15 mouse cellular contexts compared by ENCODE assay signal in the genomic region with DNA sequence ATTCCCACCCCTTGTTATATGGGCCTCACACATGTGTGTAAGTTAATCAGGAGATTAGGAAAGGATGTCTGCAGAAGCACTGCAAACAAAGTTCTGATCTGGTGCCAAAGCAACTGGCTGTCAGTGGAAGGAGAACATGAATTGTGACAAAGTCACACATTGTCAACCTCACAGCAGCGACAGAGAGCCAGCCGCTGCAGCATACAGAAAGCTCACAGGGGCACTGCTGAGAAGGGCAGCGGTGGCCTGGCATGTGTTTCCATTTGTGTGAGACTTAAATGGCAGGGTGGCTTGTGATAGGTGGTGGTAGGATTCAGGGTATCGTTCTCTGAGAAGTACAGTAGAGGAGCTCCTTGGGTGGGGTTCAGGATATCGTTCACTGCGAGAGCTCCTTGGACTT.
DNase-seq lines count a peak whose midpoint lies in the region; ATAC-seq and TF ChIP-seq lines count a peak whose summit lies in the region.
"Had no signal": no experiment of that assay in that cellular context is flagged by ENCODE, and none has a peak within 500 bp of the region (broad histone marks: within the 10 kb centered on the region; RNA-seq: fewer than 3 reads in every experiment).

No protein-coding gene starts in this region.

- H3K4me2 ChIP-seq in hindbrain, embryonic 16.5 days (ENCODE audit: low read length), result no peak overlapping the region; the same call in 1 of the 2 replicates
- H3K4me2 ChIP-seq in intestine, postnatal 0 days (replicated peaks; ENCODE audit: low read depth), result no peak overlapping the region
- H3K4me2 ChIP-seq: liver, embryonic 11.5 days; midbrain, embryonic 15.5 days had no signal

- no peak for TF ChIP-seq CTCF in intestine, postnatal 0 days (IDR thresholded peaks at IDR 0.05; ENCODE audit: low read depth)

- no peaks in the 10 kb centered on the region for H3K27me3 ChIP-seq in hindbrain, embryonic 16.5 days (replicated peaks; ENCODE audit: control insufficient read depth, insufficient read depth, low read length)
- H3K27me3 ChIP-seq in hindbrain, embryonic 10.5 days (ENCODE audit: insufficient read depth, poor library complexity, severe bottlenecking), result no peaks in the 10 kb centered on the region
- H3K27me3 ChIP-seq in intestine, postnatal 0 days (replicated peaks; ENCODE audit: control insufficient read depth, insufficient read depth, low read length), result no peaks in the 10 kb centered on the region
- H3K27me3 ChIP-seq: midbrain, embryonic 15.5 days had no signal

- H3K27ac ChIP-seq in hindbrain, embryonic 16.5 days (ENCODE audit: low read depth, low read length), result peak overlapping the region; percentile 17; the same call in 1 of the 2 replicates
- H3K27ac ChIP-seq in hindbrain, embryonic 10.5 days, result no peak overlapping the region
- no peak overlapping the region for H3K27ac ChIP-seq in intestine, postnatal 0 days (ENCODE audit: low read depth, low read length)
- H3K27ac ChIP-seq: midbrain, embryonic 15.5 days had no signal

- H3K9ac ChIP-seq in hindbrain, embryonic 16.5 days (ENCODE audit: low read depth, low read length), result no peak overlapping the region
- H3K9ac ChIP-seq in intestine, postnatal 0 days (ENCODE audit: low read depth, low read length), result no peak overlapping the region
- H3K9ac ChIP-seq: midbrain, embryonic 15.5 days had no signal

- H3K4me3 ChIP-seq in hindbrain, embryonic 16.5 days (ENCODE audit: low read length), result no peak overlapping the region
- no peak overlapping the region for H3K4me3 ChIP-seq in hindbrain, embryonic 10.5 days
- H3K4me3 ChIP-seq in intestine, postnatal 0 days (ENCODE audit: low read depth, low read length), result no peak overlapping the region
- H3K4me3 ChIP-seq: midbrain, embryonic 15.5 days had no signal

- intact Hi-C loops in heart, postnatal 36 days (cut with DNase I), result no loop called here
- intact Hi-C loops in heart, postnatal 14 days (cut with DNase I), result no loop called here

- peak; percentile 7 to 15 for DNase-seq in heart, adult 18-20 months
- no peak for DNase-seq in heart, postnatal 36 days
- DNase-seq in hindbrain, embryonic 10.5 days (ENCODE audit: low spot score), result no peak
- peak; percentile 11 for DNase-seq in lung, postnatal 10 days
- no peak for DNase-seq in lung, adult 18-20 months
- peak; percentile 7 to 10 for DNase-seq in heart, postnatal 14 days
- DNase-seq: adrenal gland, adult 2 months; cerebellum, adult 9-10 months; kidney, adult 11 months; kidney, postnatal 25 days; thymus, postnatal 25 days had no signal

- 63% methylated on average over 6 of the region's 6 CpGs for WGBS in hindbrain, embryonic 16.5 days
- WGBS in hindbrain, embryonic 10.5 days, result 84% methylated on average over 6 of the region's 6 CpGs
- 75% methylated on average over 6 of the region's 6 CpGs for WGBS in intestine, postnatal 0 days

- no peaks in the 10 kb centered on the region for H3K36me3 ChIP-seq in hindbrain, embryonic 16.5 days (ENCODE audit: control insufficient read depth, insufficient read depth, low read length)
- no peaks in the 10 kb centered on the region for H3K36me3 ChIP-seq in hindbrain, embryonic 10.5 days
- H3K36me3 ChIP-seq in intestine, postnatal 0 days (ENCODE audit: control insufficient read depth, insufficient read depth), result 0 out of 2 replicates have a peak, but pooled peaks cover 9% of the 10 kb centered on the region
- H3K36me3 ChIP-seq: midbrain, embryonic 15.5 days had no signal

- peak; percentile 70 for ATAC-seq in hindbrain, embryonic 16.5 days
- no peak for ATAC-seq in intestine, postnatal 0 days
- ATAC-seq: midbrain, embryonic 15.5 days had no signal

- H3K9me3 ChIP-seq in hindbrain, embryonic 16.5 days (ENCODE audit: control insufficient read depth, low read length), result no peaks in the 10 kb centered on the region
- no peaks in the 10 kb centered on the region for H3K9me3 ChIP-seq in hindbrain, embryonic 10.5 days
- no peaks in the 10 kb centered on the region for H3K9me3 ChIP-seq in intestine, postnatal 0 days (ENCODE audit: control insufficient read depth)
- H3K9me3 ChIP-seq: midbrain, embryonic 15.5 days had no signal

- peaks cover 3% of the 10 kb centered on the region; the same call in 1 of the 2 replicates for H3K4me1 ChIP-seq in hindbrain, embryonic 16.5 days (ENCODE audit: control insufficient read depth, insufficient read depth, low read depth, low read length)
- H3K4me1 ChIP-seq in hindbrain, embryonic 10.5 days (replicated peaks), result peaks cover 3% of the 10 kb centered on the region; the same call in 1 of the 2 replicates
- H3K4me1 ChIP-seq in intestine, postnatal 0 days (replicated peaks; ENCODE audit: control insufficient read depth, insufficient read depth, low read length), result no peaks in the 10 kb centered on the region

Comparison
In these comparisons a context has a peak if more than half of its experiments do, and no peak if none do; other contexts are left out.
1. DNase-seq: peak in heart, adult 18-20 months (2 of 2), lung, postnatal 10 days (single experiment) and heart, postnatal 14 days (2 of 2); none in heart, postnatal 36 days (0 of 2), hindbrain, embryonic 10.5 days (single experiment) and lung, adult 18-20 months (0 of 2).